Mouse (Mus musculus): ENCODE data around the gene Sh3bgrl2. TPM values are rescaled to one million over a fixed set of nuclear protein-coding genes. Genes with fewer than 3 reads are reported as not detected.
"Not testable (repeated sequence)": the region's sequence is repeated elsewhere in the genome, so short reads cannot be mapped to it uniquely, and the experiment has no call there.

Sh3bgrl2 gene
- 8.5 and 9.1 TPM in 2 replicates for polyA plus RNA-seq (2015; fragmentation: Nextera tagmentation; extraction: Ambion mirVana)

DNA sequence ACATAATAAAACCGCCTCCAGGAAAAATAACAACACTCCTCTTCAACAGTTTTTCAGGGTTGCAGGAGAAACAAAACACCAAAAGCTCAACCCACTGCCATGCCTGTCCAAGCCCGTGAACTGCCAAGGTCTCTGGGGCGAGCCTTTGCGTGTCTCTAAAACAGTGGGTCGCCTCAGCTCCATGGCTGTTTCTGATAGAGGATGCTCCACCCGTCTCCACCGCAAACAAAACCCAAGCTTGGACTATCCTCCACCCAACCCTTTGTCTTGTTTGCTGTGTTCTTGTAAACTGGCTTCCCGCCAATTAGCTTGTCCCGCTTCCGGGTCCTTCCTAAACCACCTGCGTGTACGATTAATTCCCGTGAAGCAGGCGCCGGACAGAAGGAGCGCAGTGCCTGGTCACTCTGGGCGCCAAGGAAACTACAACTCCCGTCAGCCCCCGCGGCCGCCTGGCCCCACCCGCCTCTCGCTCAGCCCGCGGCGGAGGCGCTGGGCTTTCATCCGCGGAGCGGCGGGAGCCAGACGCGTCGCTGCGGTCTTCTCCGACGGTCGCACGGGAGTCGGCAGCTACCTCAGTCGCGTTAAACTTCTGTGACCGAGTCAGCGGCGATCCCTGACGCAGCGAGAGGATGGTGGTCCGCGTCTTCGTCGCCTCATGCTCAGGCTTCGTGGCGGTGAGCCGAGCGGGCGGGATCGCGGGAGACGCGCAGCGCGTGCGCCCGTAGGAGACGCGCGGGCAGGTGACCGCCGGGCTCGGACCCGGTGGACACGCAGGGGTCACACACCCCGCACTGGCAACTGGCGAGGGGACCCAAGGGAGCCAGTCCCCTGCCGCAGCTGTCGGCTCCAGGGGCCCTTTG is at the start of gene Sh3bgrl2:
Gene Sh3bgrl2 (plus strand): TSS at position 498 of the 860 bp plus-strand sequence.
- peak within 1 kb of the TSS; percentile 66 for H3K4me3 ChIP-seq
- H3K9me3 ChIP-seq = no peaks in the 10 kb centered on the region
- peak; percentile 94 for ATAC-seq (ENCODE audit: low read depth)
- no peaks in the 10 kb centered on the region; the same call in 1 of the 2 replicates for H3K4me1 ChIP-seq (replicated peaks)
- 1% methylated on average over 76 of the region's 76 CpGs for whole genome bisulfite sequencing
- peaks cover 4% of the 10 kb centered on the region; the same call in 1 of the 2 replicates for H3K27me3 ChIP-seq
- H3K4me2 ChIP-seq = peak within 1 kb of the TSS; percentile 63
- H3K27ac ChIP-seq (replicated peaks) = no peak within 1 kb of the TSS
- H3K9ac ChIP-seq = peak within 1 kb of the TSS; percentile 67
- H3K36me3 ChIP-seq = no peaks in the 10 kb centered on the region

GRCm38 (mm10) chr9:83519081-83519480 is 29.0 kb upstream of the Sh3bgrl2 start:
- not testable (repeated sequence) for H3K9ac ChIP-seq; H3K27me3 ChIP-seq; ATAC-seq (ENCODE audit: low read depth); H3K9me3 ChIP-seq; H3K4me2 ChIP-seq; H3K4me1 ChIP-seq (replicated peaks); H3K4me3 ChIP-seq; H3K36me3 ChIP-seq; H3K27ac ChIP-seq (replicated peaks)
- 87% methylated on average over 5 of the region's 5 CpGs for WGBS

DNA sequence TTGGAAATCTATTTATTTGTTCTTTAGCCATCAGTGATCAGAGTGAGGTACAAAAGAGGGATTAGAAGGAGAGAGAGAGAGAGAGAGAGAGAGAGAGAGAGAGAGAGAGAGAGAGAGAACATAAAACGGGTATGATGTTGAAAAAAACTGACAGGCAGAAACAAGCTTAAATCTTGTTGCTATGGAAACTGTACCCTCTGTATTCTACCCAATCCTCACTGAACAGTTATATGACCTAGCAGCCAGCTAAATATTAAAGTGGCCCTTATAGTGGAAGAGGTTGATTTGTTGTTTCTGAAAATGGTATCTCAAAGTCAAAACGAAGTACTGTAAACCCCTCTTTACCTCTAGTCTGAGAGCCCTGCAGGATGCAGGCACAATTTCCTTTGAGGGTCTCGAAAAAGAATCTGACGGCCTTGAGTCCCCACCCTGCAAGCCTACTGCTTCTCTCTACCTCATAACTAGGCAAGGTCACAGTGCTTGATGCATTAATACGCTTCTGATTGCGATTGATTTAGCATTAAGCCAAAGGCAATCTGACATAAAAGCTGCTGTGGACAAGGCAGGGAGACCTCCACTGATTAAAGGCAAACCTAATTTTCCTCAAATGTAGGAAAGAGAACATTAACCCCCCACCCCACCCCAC is 28.5 kb upstream of the Sh3bgrl2 start:
- ATAC-seq (ENCODE audit: low read depth) = no peak; the same call in 1 of the 2 replicates
- H3K4me2 ChIP-seq = no peak overlapping the region
- 70% methylated on average over 6 of the region's 6 CpGs for WGBS
- H3K9ac ChIP-seq = no peak overlapping the region
- no peaks in the 10 kb centered on the region for H3K9me3 ChIP-seq
- H3K27ac ChIP-seq (replicated peaks) = no peak overlapping the region
- no peaks in the 10 kb centered on the region for H3K4me1 ChIP-seq (replicated peaks)
- no peaks in the 10 kb centered on the region for H3K27me3 ChIP-seq
- H3K36me3 ChIP-seq = no peaks in the 10 kb centered on the region
- H3K4me3 ChIP-seq = no peak overlapping the region

- Histone ChIP-seq H3K4me1 (replicated peaks) (no peaks in the 10 kb centered on the region), H3K27me3 (no peaks in the 10 kb centered on the region), H3K27ac (replicated peaks) (no peak overlapping the region), H3K9me3 (no peaks in the 10 kb centered on the region), H3K9ac (no peak overlapping the region), H3K36me3 (no peaks in the 10 kb centered on the region), H3K4me2 (no peak overlapping the region), H3K4me3 (no peak overlapping the region)
- no peak for ATAC-seq (ENCODE audit: low read depth)
- WGBS = 88% methylated on average over 7 of the region's 7 CpGs
Observed at GRCm38 (mm10) chr9:83527341-83528060, 20.6 kb upstream of the Sh3bgrl2 start.

GRCm38 (mm10) chr9:83533044-83533769 is 14.9 kb upstream of the Sh3bgrl2 start:
- Histone ChIP-seq H3K36me3 (no peaks in the 10 kb centered on the region), H3K4me1 (replicated peaks) (peaks cover 8% of the 10 kb centered on the region), H3K9me3 (no peaks in the 10 kb centered on the region), H3K4me3 (no peak overlapping the region), H3K27ac (replicated peaks) (no peak overlapping the region), H3K4me2 (no peak overlapping the region), H3K9ac (no peak overlapping the region), H3K27me3 (no peaks in the 10 kb centered on the region)
- WGBS = 92% methylated on average over 5 of the region's 5 CpGs
- ATAC-seq (ENCODE audit: low read depth) = no peak

GRCm38 (mm10) chr9:83536959-83537358 is 11.2 kb upstream of the Sh3bgrl2 start:
- Histone ChIP-seq H3K4me1 (replicated peaks) (peaks cover 11% of the 10 kb centered on the region), H3K4me2 (no peak overlapping the region), H3K27ac (replicated peaks) (no peak overlapping the region), H3K9ac (no peak overlapping the region), H3K27me3 (no peaks in the 10 kb centered on the region), H3K9me3 (no peaks in the 10 kb centered on the region), H3K4me3 (no peak overlapping the region), H3K36me3 (no peaks in the 10 kb centered on the region)
- ATAC-seq (ENCODE audit: low read depth) = no peak
- 96% methylated on average over 4 of the region's 4 CpGs for WGBS

DNA sequence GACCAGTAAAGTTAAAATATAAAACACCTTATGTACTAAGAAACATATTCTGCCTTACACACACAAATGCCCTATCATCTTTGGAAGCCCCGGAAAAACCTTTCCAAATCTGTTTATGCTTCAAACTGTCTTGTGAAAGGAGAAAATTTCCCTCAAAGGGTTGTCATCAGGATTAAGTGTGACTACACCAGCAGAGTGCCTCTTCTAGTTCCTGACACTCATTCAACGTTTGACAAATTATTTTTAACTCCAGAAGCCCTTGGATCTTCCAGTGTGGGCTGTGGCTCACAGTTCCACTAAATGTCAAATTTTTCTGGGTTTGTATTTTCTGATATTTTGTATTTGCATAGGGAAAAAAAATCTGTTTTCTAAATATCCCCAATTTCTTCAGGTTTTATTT is 10.6 kb upstream of the Sh3bgrl2 start:
- Histone ChIP-seq H3K9me3 (no peaks in the 10 kb centered on the region), H3K27me3 (no peaks in the 10 kb centered on the region), H3K36me3 (no peaks in the 10 kb centered on the region), H3K4me3 (no peak overlapping the region), H3K27ac (replicated peaks) (peak overlapping the region; percentile 61; the same call in 1 of the 2 replicates), H3K9ac (no peak overlapping the region), H3K4me1 (replicated peaks) (peaks cover 11% of the 10 kb centered on the region), H3K4me2 (no peak overlapping the region)
- ATAC-seq (ENCODE audit: low read depth) = no peak
- 52% methylated on average over 2 of the region's 2 CpGs for WGBS

GRCm38 (mm10) chr9:83537921-83538536 is 10.1 kb upstream of the Sh3bgrl2 start:
- Histone ChIP-seq H3K36me3 (no peaks in the 10 kb centered on the region), H3K27me3 (no peaks in the 10 kb centered on the region), H3K9ac (no peak overlapping the region), H3K9me3 (no peaks in the 10 kb centered on the region), H3K4me2 (peak overlapping the region; percentile 16; the same call in 1 of the 2 replicates), H3K27ac (replicated peaks) (peak overlapping the region; percentile 61), H3K4me3 (no peak overlapping the region), H3K4me1 (replicated peaks) (peaks cover 11% of the 10 kb centered on the region)
- ATAC-seq (ENCODE audit: low read depth) = peak; percentile 78
- WGBS = 30% methylated on average over 15 of the region's 15 CpGs

- ATAC-seq (ENCODE audit: low read depth) = no peak
- Histone ChIP-seq H3K27ac (replicated peaks) (no peak overlapping the region), H3K9ac (no peak overlapping the region), H3K36me3 (no peaks in the 10 kb centered on the region), H3K4me1 (replicated peaks) (peaks cover 11% of the 10 kb centered on the region), H3K27me3 (no peaks in the 10 kb centered on the region), H3K4me3 (no peak overlapping the region), H3K4me2 (no peak overlapping the region), H3K9me3 (no peaks in the 10 kb centered on the region)
- WGBS = 90% methylated on average over 14 of the region's 14 CpGs
Observed at GRCm38 (mm10) chr9:83539809-83540491, 8.2 kb upstream of the Sh3bgrl2 start.

DNA sequence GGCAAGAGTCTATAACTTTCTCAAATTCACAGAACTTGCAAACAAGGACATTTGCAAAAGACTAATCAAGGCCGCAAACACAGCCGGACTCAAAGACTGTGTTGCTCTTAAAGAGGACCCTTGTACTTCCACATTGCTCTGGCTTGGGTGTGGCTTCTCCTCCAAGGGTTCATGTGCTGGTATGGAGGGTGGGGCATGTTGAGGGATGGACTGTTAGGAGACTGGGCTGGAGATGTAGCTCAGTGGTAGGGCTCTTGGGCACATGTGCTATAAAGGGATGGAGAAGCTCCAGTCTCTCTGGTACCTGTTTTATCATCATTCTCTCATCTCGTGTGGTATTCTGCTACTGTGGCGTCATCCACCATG is 7.7 kb upstream of the Sh3bgrl2 start:
- Histone ChIP-seq H3K9me3 (no peaks in the 10 kb centered on the region), H3K9ac (no peak overlapping the region), H3K27ac (replicated peaks) (no peak overlapping the region), H3K4me1 (replicated peaks) (peaks cover 11% of the 10 kb centered on the region), H3K27me3 (no peaks in the 10 kb centered on the region), H3K4me2 (no peak overlapping the region), H3K4me3 (no peak overlapping the region), H3K36me3 (no peaks in the 10 kb centered on the region)
- WGBS = 94% methylated on average over 4 of the region's 4 CpGs
- no peak for ATAC-seq (ENCODE audit: low read depth)

DNA sequence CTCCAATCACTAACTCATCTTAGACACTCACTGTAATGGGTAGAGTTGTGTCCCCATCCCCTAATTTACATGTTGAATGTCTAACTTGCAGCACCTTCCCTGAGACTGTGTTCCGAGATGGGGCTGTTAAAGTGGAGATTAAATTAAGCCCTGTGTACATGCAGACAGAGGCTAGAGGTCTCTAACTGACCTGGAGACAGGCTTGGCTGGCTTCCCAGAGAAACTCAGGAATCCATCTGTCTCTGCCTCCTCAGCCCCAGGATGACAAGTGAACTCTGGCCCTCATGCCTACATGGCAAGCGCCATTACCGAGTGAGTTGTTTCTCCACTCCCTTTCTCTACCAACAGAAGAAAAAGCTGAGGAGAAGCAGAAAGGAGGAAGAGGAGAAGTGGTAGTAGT is 7.2 kb upstream of the Sh3bgrl2 start:
- Histone ChIP-seq H3K27ac (replicated peaks) (no peak overlapping the region), H3K4me1 (replicated peaks) (peaks cover 11% of the 10 kb centered on the region)
- 81% methylated on average over 3 of the region's 3 CpGs for WGBS

More for the DNA sequence above, 7.2 kb upstream of the Sh3bgrl2 start:
- Histone ChIP-seq H3K9ac (no peak overlapping the region), H3K36me3 (no peaks in the 10 kb centered on the region), H3K27me3 (no peaks in the 10 kb centered on the region), H3K9me3 (no peaks in the 10 kb centered on the region), H3K4me3 (no peak overlapping the region), H3K4me2 (no peak overlapping the region)
- no peak for ATAC-seq (ENCODE audit: low read depth)
